Mouse (Mus musculus) midbrain, embryonic 15.5 days (tissue): ENCODE data around the gene AL607142.1. TPM values are rescaled to one million over a fixed set of nuclear protein-coding genes. Genes with fewer than 3 reads are reported as not detected.

Source experiments
- polyA plus RNA-seq: library from polyadenylated mRNA; unstranded; fragments of >200 nt; fragmentation: Nextera tagmentation; extraction: Ambion mirVana; gene quantifications from 2 replicates; pipeline ENCODE4 v1.2.1, GENCODE M21; 2015

AL607142.1 gene
- polyA plus RNA-seq, 1 experiment from 2014 or later: not detected

Other genes with a start within 250 kb of the AL607142.1 start
- 0.15 and 0.22 TPM in 2 replicates for gene Edn2, start 96.2 kb downstream of the AL607142.1 start, polyA plus RNA-seq
- gene Foxo6, start 222.4 kb downstream of the AL607142.1 start, polyA plus RNA-seq: 1.2 and 1.3 TPM in 2 replicates